Mouse (Mus musculus): ENCODE results near the gene Ech1.

GRCm38 (mm10) chr7:28812949-28813348 lies 12.1 kb upstream of the Ech1 start:
- TF ChIP-seq POLR2A (IDR thresholded peaks at IDR 0.05; ENCODE audit: borderline replicate concordance, extremely low read depth, low read depth, low read length), result no peak
- peak; percentile 36 for TF ChIP-seq CTCF (IDR thresholded peaks at IDR 0.05; ENCODE audit: insufficient read depth, low read length)
